Mouse (Mus musculus): ENCODE data around the gene Mmel1. TPM values are rescaled to one million over a fixed set of nuclear protein-coding genes. Genes with fewer than 3 reads are reported as not detected.

Mmel1 gene
- polyA plus RNA-seq, 1 experiment from 2014 or later: 0.09 TPM

GRCm38 (mm10) chr4:154915286-154915685 is 45.9 kb downstream of the Mmel1 start:
- no peak for DNase-seq (ENCODE audit: extremely low spot score, low spot score)
- WGBS: 85% methylated on average over 10 of the region's 10 CpGs
- no peaks in the 10 kb centered on the region for H3K9me3 ChIP-seq
- H3K4me1 ChIP-seq: peaks cover 15% of the 10 kb centered on the region
- no peaks in the 10 kb centered on the region for H3K27me3 ChIP-seq (ENCODE audit: poor library complexity, severe bottlenecking)
- H3K36me3 ChIP-seq (replicated peaks): no peaks in the 10 kb centered on the region
- no peak overlapping the region for H3K27ac ChIP-seq
- H3K4me3 ChIP-seq: no peak overlapping the region

GRCm38 (mm10) chr4:154916662-154917061 is 47.3 kb downstream of the Mmel1 start:
- 89% methylated on average over 4 of the region's 4 CpGs for WGBS
- Histone ChIP-seq H3K27ac (no peak overlapping the region), H3K4me1 (peaks cover under 1% of the 10 kb centered on the region), H3K4me3 (no peak overlapping the region), H3K9me3 (no peaks in the 10 kb centered on the region), H3K36me3 (replicated peaks) (no peaks in the 10 kb centered on the region), H3K27me3 (ENCODE audit: poor library complexity, severe bottlenecking) (no peaks in the 10 kb centered on the region)
- no peak for DNase-seq (ENCODE audit: extremely low spot score, low spot score)

GRCm38 (mm10) chr4:154922291-154922690 is 52.9 kb downstream of the Mmel1 start:
- Histone ChIP-seq H3K36me3 (replicated peaks) (no peaks in the 10 kb centered on the region), H3K27ac (no peak overlapping the region), H3K4me1 (peaks cover 8% of the 10 kb centered on the region), H3K9me3 (0 out of 2 replicates have a peak, but pooled peaks cover 3% of the 10 kb centered on the region), H3K4me3 (no peak overlapping the region), H3K27me3 (ENCODE audit: poor library complexity, severe bottlenecking) (no peaks in the 10 kb centered on the region)
- WGBS: 86% methylated on average over 4 of the region's 4 CpGs
- no peak for DNase-seq (ENCODE audit: extremely low spot score, low spot score)

GRCm38 (mm10) chr4:154922931-154923330 is 53.5 kb downstream of the Mmel1 start:
- WGBS: 82% methylated on average over 5 of the region's 5 CpGs

GRCm38 (mm10) chr4:154925413-154925812 is 56.0 kb downstream of the Mmel1 start:
- H3K9me3 ChIP-seq: 0 out of 2 replicates have a peak, but pooled peaks cover 3% of the 10 kb centered on the region
- DNase-seq (ENCODE audit: extremely low spot score, low spot score): no peak
- no peaks in the 10 kb centered on the region for H3K36me3 ChIP-seq (replicated peaks)
- no peak overlapping the region for H3K27ac ChIP-seq
- 52% methylated on average over 4 of the region's 4 CpGs for WGBS
- peaks cover 26% of the 10 kb centered on the region for H3K4me1 ChIP-seq
- no peak overlapping the region for H3K4me3 ChIP-seq
- H3K27me3 ChIP-seq (ENCODE audit: poor library complexity, severe bottlenecking): no peaks in the 10 kb centered on the region

More at GRCm38 (mm10) chr4:154922931-154923330, 53.5 kb downstream of the Mmel1 start:
- H3K27ac ChIP-seq: no peak overlapping the region
- no peak for DNase-seq (ENCODE audit: extremely low spot score, low spot score)
- H3K9me3 ChIP-seq: 0 out of 2 replicates have a peak, but pooled peaks cover 3% of the 10 kb centered on the region
- H3K4me1 ChIP-seq: peaks cover 15% of the 10 kb centered on the region
- H3K27me3 ChIP-seq (ENCODE audit: poor library complexity, severe bottlenecking): no peaks in the 10 kb centered on the region
- H3K36me3 ChIP-seq (replicated peaks): no peaks in the 10 kb centered on the region
- no peak overlapping the region for H3K4me3 ChIP-seq

GRCm38 (mm10) chr4:154926969-154927898 is 57.8 kb downstream of the Mmel1 start:
- no peaks in the 10 kb centered on the region for H3K36me3 ChIP-seq (replicated peaks)
- H3K4me3 ChIP-seq: peak overlapping the region; percentile 16; the same call in 1 of the 2 replicates
- WGBS: 70% methylated on average over 9 of the region's 9 CpGs
- 0 out of 2 replicates have a peak, but pooled peaks cover 3% of the 10 kb centered on the region for H3K9me3 ChIP-seq
- no peak for DNase-seq (ENCODE audit: extremely low spot score, low spot score)
- peak overlapping the region; percentile 79 for H3K27ac ChIP-seq
- no peaks in the 10 kb centered on the region for H3K27me3 ChIP-seq (ENCODE audit: poor library complexity, severe bottlenecking)
- H3K4me1 ChIP-seq: peaks cover 26% of the 10 kb centered on the region

GRCm38 (mm10) chr4:154927899-154928337 is 58.5 kb downstream of the Mmel1 start:
- Histone ChIP-seq H3K27ac (peak overlapping the region; percentile 79), H3K4me3 (peak overlapping the region; percentile 16; the same call in 1 of the 2 replicates), H3K4me1 (peaks cover 26% of the 10 kb centered on the region), H3K9me3 (0 out of 2 replicates have a peak, but pooled peaks cover 3% of the 10 kb centered on the region), H3K27me3 (ENCODE audit: poor library complexity, severe bottlenecking) (no peaks in the 10 kb centered on the region), H3K36me3 (replicated peaks) (no peaks in the 10 kb centered on the region)
- 61% methylated on average over 5 of the region's 5 CpGs for WGBS
- DNase-seq (ENCODE audit: extremely low spot score, low spot score): no peak

- Histone ChIP-seq H3K4me3 (peak within 1 kb of the TSS; percentile 16; the same call in 1 of the 2 replicates), H3K27me3 (ENCODE audit: poor library complexity, severe bottlenecking) (no peaks in the 10 kb centered on the region), H3K27ac (peak within 1 kb of the TSS; percentile 79), H3K36me3 (replicated peaks) (no peaks in the 10 kb centered on the region), H3K9me3 (0 out of 2 replicates have a peak, but pooled peaks cover 3% of the 10 kb centered on the region), H3K4me1 (peaks cover 31% of the 10 kb centered on the region)
- no peak for DNase-seq (ENCODE audit: extremely low spot score, low spot score)
- WGBS: 65% methylated on average over 12 of the region's 12 CpGs
Observed at GRCm38 (mm10) chr4:154928395-154929087, 59.2 kb downstream of the Mmel1 start, which contains the start of gene Tnfrsf14. Gene Tnfrsf14, minus strand, starts transcription at chr4:154928563.

GRCm38 (mm10) chr4:154929088-154929660 is 59.8 kb downstream of the Mmel1 start:
- H3K27me3 ChIP-seq (ENCODE audit: poor library complexity, severe bottlenecking): peaks cover 5% of the 10 kb centered on the region; the same call in 1 of the 2 replicates
- no peaks in the 10 kb centered on the region for H3K36me3 ChIP-seq (replicated peaks)
- peak overlapping the region; percentile 79 for H3K27ac ChIP-seq
- H3K9me3 ChIP-seq: 0 out of 2 replicates have a peak, but pooled peaks cover under 1% of the 10 kb centered on the region
- DNase-seq (ENCODE audit: extremely low spot score, low spot score): no peak
- H3K4me3 ChIP-seq: no peak overlapping the region
- peaks cover 35% of the 10 kb centered on the region for H3K4me1 ChIP-seq
- 89% methylated on average over 12 of the region's 12 CpGs for WGBS

GRCm38 (mm10) chr4:154933306-154933907 is 64.0 kb downstream of the Mmel1 start:
- peaks cover 31% of the 10 kb centered on the region for H3K4me1 ChIP-seq
- H3K9me3 ChIP-seq: no peaks in the 10 kb centered on the region
- WGBS: 65% methylated on average over 13 of the region's 13 CpGs
- no peaks in the 10 kb centered on the region for H3K36me3 ChIP-seq (replicated peaks)
- no peak overlapping the region for H3K27ac ChIP-seq
- no peak overlapping the region for H3K4me3 ChIP-seq
- no peak for DNase-seq (ENCODE audit: extremely low spot score, low spot score)
- H3K27me3 ChIP-seq (ENCODE audit: poor library complexity, severe bottlenecking): peaks cover 8% of the 10 kb centered on the region; the same call in 1 of the 2 replicates

GRCm38 (mm10) chr4:154934800-154935199 is 65.4 kb downstream of the Mmel1 start:
- H3K27me3 ChIP-seq (ENCODE audit: poor library complexity, severe bottlenecking): peaks cover 8% of the 10 kb centered on the region; the same call in 1 of the 2 replicates
- no peak for DNase-seq (ENCODE audit: extremely low spot score, low spot score)
- H3K9me3 ChIP-seq: no peaks in the 10 kb centered on the region
- no peak overlapping the region for H3K4me3 ChIP-seq
- no peak overlapping the region for H3K27ac ChIP-seq
- no peaks in the 10 kb centered on the region for H3K36me3 ChIP-seq (replicated peaks)
- WGBS: 93% methylated on average over 2 of the region's 2 CpGs
- H3K4me1 ChIP-seq: peaks cover 24% of the 10 kb centered on the region

- Histone ChIP-seq H3K4me3 (no peak overlapping the region), H3K27me3 (ENCODE audit: poor library complexity, severe bottlenecking) (peaks cover 8% of the 10 kb centered on the region; the same call in 1 of the 2 replicates), H3K36me3 (replicated peaks) (no peaks in the 10 kb centered on the region), H3K27ac (0 out of 2 replicates have a peak overlapping the region, but pooled peaks have one; percentile 7), H3K4me1 (peaks cover 24% of the 10 kb centered on the region), H3K9me3 (no peaks in the 10 kb centered on the region)
- DNase-seq (ENCODE audit: extremely low spot score, low spot score): no peak
- WGBS: 81% methylated on average over 7 of the region's 7 CpGs
Observed at GRCm38 (mm10) chr4:154935788-154936187, 66.4 kb downstream of the Mmel1 start.
